Mouse (Mus musculus) layer of hippocampus, postnatal 10 days (tissue): ENCODE measurements around the gene 1700056E22Rik. TPM values are rescaled to one million over a fixed set of nuclear protein-coding genes. Genes with fewer than 3 reads are reported as not detected.

Experiments used
- DNase-seq, 2 experiments: peaks; one replicate each; pipeline ENCODE4 v3.0.0; 2021; ENCODE audit warnings: low spot score in 2 of 2
- total RNA-seq, 2 experiments: library from RNA; stranded (reverse); gene quantifications; 2 replicates each; pipeline ENCODE4 v1.2.3; 2021

Gene 1700056E22Rik
- total RNA-seq, 2 experiments from 2014 or later: 0.36 TPM; not detected in 1

DNA sequence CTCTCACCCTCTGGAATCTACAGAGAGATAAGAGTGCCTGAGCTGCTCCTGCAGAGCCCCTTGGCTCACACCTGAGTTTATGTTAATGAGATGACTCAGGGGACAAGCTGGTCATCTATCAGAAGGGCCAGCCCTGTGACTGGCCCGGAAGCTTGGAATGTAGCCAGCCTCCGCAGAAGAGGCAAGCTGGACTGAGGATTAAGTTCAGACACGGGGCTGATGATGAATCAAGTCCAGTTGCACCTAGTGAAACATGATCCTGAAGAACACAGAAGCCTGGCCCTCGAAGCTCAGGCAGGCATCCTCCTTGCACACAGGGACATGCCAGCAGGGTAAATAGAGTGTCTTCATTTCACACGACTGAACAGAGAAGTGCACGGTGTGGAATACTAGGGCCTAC is 17.7 kb upstream of the 1700056E22Rik start:
- DNase-seq: no peak

DNA sequence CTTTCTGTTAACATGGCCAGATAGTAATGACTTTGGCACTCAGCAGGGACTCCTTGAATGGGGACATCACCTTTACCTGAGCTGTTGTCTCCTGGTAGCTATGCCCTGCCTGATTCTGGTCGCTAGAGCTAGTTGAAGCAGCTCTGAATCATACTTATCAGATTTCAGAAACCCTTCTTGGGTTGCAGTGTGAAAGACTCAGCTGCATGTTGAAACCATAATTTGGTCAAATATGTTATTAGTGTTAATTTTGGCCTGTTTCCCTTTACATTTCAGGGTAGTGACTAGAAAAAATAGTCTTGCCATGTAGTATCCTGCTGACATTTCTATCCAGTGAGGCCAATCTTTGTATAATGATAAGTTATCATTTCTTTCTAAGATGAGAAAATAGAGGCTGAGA is 17.2 kb upstream of the 1700056E22Rik start:
- no peak for DNase-seq

DNA sequence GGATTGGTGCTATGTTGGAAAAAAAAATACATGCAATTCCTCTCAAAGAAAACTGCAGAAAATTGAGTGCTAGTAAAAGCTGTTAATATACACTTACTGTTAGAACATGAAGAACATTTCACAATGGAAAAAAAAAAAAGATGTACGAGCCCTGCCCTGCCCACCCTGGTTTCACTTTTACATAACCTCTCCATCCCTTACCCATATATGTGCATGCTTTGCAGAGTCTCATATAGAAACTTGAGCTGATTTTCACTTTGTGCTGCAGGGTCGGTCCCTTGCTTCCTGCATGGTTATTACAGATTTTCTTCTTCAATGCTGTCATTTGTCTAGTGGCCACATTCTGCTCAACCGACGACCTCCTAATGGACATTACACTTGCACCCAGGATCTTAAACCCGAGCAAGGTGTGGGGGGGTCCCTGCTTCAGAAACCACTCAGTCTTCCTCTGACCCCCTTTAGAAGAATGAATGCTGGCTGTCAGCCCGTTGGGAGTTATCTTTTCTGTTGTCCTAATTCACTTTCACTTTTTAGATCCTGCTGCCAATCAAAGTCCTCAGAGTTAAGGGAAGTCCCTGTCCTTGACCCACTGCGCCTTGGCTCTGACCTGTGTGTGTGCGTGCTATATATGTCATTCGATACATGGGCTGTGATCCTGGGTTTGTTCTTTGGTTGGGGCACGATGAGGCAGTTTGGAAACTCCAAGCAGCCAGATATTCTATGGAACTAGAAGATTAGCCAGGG is 14.7 kb upstream of the 1700056E22Rik start:
- no peak for DNase-seq

DNA sequence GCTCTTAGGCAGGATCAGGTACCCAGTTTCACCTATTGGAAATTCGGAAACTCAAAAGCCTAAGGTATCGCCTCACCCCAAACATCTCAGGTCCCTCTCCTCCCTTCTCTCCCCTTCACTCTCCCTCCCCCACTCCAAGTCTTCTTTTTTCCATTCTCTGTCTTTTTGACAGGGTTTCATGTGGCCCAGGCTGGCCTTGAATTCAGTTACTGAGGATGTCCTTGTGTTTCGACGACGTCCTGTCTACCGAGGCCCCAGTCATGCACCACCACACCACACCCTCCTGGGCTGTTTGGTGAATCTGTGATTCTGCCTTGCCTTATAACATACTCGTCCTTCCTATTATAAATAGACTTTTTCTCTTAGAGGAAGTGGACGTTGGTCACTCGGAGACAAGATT is 13.7 kb upstream of the 1700056E22Rik start:
- DNase-seq: no peak

DNA sequence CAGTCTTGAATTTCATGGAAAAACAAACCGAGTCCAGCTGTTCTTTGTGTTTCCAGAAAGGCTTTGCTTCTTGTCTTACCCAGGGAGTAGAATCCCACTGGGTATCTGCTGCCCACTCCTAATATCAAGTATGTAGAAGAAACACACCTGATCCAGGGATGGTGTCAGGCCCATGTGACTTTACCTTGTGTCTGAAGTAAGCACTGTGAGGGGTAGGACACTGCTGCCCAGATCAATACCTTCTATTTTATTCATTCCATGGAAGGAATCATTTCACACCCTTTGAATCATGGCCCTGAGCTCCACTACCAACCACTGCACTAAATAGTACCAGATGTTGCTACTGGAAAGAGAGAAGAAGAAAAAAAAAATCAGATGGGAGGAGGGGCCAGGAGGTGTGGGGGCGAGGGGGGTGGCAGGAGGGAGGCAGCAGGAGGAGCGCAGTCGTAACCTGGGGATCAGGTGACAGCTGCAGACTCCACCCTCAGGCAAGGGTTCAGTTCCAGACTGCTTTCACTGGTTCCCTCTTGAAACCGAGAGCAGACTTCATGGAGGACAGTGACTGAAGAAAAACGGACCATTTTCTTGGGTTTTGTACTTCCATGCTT is 12.1 kb upstream of the 1700056E22Rik start:
- no peak for DNase-seq

DNA sequence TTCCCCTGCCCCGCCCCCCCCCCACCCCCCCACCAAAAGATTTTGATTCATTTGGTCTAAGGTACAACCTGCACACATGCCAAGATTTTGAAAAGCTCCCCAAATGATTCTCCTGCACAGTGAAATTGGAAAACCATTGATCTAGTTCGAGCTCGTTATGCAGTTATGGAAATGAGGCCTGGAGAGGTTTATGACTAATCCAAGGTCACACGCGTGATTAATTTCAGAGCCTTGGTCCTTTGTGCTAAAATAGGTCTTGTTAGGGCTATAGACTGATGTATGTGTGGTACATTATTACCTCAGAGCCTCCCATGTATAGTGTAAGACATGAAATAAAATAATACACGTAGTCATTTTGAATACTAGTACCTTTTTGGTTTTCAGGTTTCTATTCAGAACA is 9.3 kb upstream of the 1700056E22Rik start:
- DNase-seq: no peak

DNA sequence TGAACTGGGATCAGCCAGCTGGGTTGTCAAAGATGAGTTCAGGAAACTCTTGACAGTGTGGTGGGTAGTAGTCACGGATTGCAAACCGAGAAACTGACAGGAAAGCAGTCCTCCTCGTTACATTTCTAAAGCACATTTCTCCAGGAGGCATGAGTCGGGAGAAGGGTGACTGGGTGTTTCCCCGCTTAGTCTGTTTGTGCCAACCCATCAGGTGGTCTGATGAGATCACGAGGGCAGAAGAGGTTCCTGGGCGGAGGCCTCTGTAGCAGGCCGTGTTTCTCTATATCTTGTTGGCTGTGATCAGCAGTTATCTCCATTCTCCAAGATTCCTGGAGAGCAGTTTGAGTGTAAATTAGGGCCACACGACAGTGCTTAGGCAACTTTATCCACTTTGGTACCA is 8.6 kb upstream of the 1700056E22Rik start:
- no peak for DNase-seq

DNA sequence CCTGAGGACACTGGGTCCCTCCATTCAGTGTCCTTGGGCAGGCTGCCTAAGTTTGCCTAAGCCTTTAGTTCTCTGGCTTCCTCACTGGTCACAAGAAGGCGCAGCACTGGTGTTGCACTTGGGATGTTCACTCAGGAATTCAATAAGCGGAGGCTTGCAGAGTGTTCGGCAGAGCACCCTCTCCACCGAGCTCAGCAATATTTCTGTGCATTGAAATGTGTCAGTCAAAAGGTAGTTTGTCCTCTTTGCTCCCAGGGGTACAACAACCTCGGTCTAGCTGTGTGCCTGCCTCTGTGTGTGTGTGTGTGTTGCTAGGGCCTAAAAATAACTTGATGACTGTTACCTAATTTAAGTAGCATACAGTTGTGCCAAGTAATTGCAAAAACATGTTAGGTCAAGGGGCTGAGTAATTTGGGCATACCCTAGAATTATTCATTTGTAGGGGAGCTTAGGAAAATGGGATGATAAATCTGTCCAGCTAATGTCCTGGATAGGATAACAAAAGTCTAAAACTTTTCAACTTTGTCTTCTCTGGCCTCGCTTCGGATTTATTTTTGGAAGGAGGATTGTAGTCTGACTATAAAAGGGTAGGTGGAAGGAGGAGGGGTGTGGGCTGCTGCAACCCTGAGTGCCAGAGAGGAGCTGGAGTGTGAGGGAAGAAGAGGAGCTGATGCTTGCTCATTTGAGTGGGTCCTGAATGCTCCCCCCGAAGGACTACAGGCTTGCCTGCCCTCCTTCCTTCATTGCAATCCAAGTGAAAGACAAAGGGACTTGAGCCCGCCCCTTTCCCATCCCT is 7.9 kb upstream of the 1700056E22Rik start:
- DNase-seq: peak in 1 of 2 experiments; percentile 21

DNA sequence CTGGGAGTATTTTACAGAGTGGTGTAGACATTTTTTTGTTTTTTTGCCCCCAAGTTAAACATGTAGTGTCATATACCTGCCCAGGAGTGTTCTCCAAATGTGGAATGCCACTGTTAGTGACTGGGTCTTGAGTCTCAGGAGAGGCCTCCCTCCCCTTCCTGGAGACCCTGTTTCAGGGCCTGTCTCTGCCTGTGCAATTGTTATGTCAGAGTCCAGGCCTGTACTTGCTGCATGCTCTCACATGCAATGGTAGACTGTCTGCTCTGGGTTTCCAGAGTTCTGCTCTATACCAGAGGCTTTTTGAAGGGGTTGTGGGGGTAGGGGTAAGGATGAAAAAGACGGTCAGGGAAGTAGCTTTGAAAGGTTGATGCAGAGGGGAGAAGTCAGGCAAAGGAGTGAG is 6.8 kb upstream of the 1700056E22Rik start:
- DNase-seq: no peak

DNA sequence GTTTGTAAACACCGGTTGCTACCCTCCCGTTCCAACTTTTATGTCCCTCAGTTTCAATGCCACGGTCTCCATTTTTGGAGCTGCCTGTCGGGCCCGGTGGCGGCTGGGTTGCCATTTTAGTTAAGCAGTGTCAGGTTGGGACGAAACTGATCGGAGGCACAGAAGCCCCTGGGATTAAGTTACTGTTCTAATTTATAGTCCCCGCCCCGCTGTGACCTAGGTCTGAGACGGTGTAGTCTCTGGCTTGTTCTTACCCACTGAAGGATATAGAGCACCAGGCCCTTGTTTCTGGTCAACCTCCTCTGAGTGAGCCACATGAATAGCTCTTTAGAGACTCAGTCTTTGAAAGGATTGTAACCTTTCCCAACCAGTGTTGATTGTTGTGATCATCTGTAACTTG is 6.1 kb upstream of the 1700056E22Rik start:
- no peak for DNase-seq

DNA sequence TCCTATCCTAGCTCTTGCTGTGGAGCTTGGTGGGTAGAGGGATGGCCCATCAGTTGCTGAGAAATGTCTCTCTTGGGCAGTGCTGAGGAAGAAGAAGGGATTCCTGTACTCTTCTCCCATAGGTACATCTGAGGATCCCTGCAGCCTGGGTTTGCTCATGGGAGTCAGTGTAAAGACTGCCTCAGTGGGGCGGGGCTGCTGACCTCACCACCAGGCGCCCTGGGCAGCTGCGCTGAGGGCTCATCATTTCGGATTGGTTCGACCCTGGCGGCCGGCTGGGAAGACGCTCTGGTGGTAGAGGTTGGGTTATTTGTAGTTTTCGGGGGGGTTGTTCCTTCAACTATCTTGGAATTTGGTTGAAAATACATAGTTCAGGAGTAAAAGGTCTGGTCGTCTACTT is 5.2 kb upstream of the 1700056E22Rik start:
- no peak for DNase-seq

DNA sequence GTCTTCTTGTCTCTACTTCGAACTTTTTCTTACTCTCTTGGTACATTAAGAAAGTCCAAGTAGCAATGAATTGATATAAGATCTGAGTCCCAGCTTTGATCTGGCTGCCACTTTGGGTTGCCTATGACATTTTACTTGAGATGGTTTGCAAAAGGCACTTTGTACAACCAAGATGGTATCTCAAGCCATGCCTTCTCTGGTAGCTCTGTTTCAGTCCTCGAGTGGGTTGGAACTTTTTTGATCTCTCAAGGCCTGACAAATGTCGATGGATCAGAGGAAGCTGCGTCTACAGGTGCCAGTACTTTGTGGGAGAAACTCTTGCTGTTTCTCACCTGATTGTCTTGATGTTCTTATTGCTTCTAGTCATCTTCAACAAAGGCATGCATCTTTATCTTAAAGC is 3.7 kb upstream of the 1700056E22Rik start:
- no peak for DNase-seq

DNA sequence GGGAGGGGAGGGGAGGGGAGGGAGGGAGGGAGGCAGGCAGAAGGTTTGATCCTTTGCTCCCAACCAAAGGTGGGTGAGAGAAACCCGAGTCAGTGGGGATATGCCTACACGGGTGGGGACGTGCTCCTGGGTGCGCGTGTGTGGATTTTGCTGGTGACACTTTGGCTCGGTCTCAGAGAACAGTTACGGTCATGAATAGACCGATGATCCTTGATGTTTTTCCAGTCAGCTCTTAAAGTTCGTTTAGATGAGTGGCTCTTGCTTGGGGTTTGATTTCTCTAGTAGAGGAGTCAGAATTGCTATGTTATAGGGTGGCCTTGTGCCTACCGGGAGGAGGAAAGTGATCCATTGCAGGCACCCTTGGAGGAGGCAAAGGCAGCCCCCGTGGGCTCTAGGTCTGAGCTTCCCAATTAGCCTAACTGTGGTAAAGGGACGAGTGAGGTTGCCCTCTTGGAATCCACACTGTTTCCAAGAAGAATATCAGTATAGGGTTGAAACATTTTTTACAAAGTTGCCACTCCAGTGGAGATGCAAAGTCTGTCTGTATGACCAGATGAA is 1.3 kb upstream of the 1700056E22Rik start:
- no peak for DNase-seq

DNA sequence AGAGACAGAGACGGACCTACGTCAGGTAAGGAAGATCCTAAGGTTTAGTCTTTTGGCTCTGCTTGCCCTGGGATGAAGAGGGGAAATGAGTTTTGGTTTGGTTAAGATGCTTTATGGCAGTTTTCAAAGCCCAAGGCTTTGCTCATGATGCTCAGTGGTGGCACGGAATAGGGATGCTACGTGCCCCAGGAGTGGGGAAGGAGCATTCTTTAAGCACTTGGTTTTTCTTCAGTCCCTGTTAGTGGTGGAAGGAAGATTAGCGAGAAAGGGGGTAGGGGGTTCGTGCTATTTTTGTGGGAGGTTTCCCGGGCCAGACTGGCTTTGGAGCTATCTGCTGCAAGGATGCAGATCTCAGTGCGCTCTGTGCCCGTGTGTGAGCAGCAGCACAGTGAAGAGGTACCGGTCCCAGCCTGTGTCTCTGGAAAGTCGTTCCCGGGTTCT is 660 bp upstream of the 1700056E22Rik start:
- DNase-seq: peak; percentile 34 to 37

DNA sequence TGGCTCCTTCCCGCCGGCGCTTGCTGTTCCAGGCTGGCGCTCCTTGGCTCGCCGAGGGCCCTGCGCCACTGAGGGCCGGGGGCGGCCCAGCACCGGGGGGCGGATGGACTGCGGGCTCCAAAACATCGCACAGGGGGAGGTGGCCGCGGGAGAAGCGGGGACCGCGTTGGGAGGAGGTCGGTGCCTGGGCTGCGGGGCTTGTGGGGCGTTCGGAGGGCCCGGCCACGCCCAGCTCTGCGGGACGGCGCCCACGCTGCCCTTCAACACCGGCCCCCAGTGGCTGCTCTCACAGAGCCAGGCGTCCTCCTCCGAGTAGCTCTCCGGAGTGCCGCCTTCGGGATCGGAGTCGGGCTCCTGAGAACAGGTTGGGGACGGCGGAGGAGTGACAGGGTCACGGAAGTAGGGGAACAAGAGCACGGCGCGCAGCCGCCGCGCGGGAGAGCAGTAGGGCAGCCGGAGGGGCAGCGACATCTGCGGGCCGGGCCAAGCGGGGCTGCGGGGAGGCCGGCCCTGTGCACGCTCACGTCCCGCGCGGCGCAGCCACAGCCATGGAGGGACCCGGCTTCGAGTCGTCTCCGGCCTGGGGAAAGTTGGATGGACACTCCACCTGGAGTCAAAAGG is 601 bp downstream of the 1700056E22Rik start:
- peak in 1 of 2 experiments; percentile 82 for DNase-seq

DNA sequence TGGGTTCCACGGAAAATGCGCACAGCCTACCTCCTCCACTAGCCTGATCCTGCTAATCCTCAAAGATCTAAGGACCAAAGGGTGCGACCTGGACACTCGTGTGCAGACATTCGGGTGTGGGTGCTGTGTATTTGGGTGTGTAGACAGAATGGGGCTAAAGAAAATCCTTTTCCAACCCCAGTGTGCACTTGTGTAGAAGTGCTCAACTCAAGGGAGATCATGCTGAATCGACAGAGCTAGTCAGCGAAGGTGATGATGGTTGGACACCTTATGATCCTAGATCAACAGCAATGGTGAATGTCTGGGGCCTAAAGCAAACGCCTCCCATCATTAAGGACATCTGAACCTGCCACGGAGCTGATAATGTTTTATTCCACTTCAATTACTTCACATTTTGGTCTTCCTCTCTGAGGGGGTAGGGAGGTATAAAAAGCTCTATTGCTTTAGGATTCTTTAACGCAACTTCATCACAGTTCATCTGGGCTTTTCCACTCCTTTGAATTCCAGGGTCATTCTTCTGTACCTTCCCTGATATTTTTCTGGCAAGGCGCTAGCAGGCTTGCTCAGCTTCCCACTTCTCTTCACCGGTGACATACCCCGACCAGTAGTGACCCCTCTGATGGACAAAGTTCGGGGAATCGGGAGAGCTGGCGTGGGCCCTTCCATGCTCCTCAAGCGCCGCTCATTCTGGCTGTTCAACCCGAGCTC is 1.3 kb downstream of the 1700056E22Rik start:
- DNase-seq: no peak

DNA sequence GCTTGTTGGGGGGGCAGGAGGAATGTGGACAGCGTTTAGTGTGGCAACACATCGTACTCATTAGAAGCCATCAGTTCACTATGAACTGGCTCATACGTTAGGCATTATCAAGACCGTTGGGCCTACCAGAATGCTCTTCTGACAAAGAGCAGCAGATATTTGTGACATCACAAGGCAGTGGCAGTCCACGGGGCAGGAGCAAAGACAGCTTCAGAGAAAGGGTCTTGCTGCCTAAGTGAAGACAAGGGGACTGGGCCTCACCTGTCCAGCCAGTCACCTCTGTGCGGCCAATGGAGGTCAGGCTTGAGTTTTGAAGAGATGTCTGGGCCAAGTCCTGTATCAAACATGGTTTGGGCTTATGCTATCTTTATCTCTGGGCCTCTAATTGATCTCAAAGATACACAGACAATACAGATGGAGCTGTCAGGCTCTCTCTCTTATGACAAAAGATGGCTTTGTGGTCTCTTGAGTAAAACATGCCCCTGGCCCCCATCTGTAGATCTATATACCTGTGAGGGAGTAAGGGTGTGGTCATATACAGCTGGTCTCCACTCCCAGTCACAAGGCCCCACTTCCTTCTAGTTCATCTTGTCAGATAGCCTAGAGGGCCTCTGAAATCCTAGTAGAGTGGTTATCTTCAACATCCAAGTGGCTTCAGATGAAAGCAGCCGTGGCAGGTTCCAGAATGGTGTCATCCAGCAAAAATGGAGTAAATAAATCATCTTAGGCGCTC is 3.9 kb downstream of the 1700056E22Rik start:
- DNase-seq: no peak

DNA sequence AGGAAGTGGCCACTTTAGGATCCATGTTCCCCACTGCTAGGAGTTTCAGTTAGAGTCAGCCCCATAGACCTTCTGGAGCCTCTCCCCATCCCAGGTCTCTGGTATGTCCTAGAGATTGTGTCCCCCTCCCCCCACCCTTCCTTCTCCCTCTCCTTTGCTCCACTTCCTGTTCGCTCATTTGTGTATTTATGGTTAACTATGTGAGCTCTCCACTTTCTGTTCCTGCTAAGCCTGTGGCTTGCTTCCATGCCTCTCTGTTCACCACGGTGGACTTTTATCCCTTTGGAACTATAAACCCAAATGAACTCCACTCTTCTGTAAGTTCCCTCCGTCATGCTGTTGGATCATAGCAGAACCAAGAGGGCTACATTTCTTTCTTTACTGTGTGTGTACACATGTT is 7.1 kb downstream of the 1700056E22Rik start:
- no peak for DNase-seq

DNA sequence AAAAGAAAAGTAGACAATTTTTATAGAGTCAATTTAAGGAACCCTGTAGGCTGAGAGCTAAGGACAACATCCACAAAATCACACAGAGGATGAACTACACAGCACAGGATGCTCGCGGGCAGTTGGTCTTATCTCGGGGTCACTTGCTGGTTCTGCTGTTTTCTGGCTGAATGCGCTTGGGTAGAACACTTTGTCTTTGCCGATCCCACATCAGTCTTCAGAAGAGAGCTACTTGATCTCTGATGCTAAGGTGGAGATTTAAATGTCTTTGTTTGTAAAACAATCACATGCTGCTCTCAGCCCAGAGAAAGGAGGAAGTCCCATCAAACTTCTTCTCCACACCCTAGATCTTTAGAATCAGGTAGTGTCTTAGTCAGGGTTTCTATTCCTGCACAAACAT is 9.0 kb downstream of the 1700056E22Rik start:
- no peak for DNase-seq

DNA sequence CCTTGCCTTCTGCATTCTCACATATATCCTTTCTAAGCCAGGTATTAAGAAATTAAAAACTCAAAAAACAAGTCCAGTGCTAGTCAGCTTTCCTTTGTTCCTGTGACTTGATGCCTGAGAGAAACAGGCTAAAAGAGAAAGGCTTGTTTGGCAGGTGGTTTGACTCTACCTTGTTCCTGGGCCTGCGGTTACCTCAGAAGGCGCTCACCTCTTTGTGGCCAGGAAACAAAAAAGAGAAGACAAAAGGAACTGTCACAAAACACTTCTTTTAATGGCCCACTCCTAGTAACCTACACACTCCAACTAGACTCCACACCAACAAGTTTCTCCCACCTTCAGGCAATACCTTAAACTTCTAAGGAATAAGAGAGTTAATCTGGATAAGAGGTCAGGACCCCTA is 9.5 kb downstream of the 1700056E22Rik start:
- DNase-seq: no peak
